Mouse (Mus musculus) brain, embryonic 14.5 days (tissue): ENCODE data around the gene Mrgprg. TPM values are rescaled to one million over a fixed set of nuclear protein-coding genes. Genes with fewer than 3 reads are reported as not detected.
A peak's percentile ranks its signal among the peaks of the same experiment; 100 is the strongest.

Source experiments
- DNase-seq: peaks from one replicate; pipeline ENCODE4 v3.0.0-alpha.2; 2011; ENCODE audit warnings: low read depth
- CTCF ChIP-seq: fragments of 200-500 bp; IDR thresholded peaks from 2 replicates; pipeline ENCODE4 v1.5.1; 2012; ENCODE audit warnings: inconsistent platforms, mild to moderate bottlenecking, moderate library complexity, borderline replicate concordance; ENCODE audit not compliant: insufficient read depth, insufficient read length; ENCODE audit errors: extremely low read depth
- POLR2A ChIP-seq: fragments of 200-500 bp; IDR thresholded peaks from 2 replicates; pipeline ENCODE4 v1.6.1; 2012; ENCODE audit warnings: mild to moderate bottlenecking, inconsistent platforms, borderline replicate concordance; ENCODE audit not compliant: poor library complexity, insufficient read depth, insufficient read length, severe bottlenecking; ENCODE audit errors: extremely low read depth
- polyA plus RNA-seq: library from polyadenylated mRNA; depleted of rRNA; stranded (reverse); fragments of >200 nt; gene quantifications from 2 replicates; pipeline ENCODE4 v1.2.3, GENCODE M21; 2012

Gene Mrgprg
- polyA plus RNA-seq, 1 experiment: not detected

DNA sequence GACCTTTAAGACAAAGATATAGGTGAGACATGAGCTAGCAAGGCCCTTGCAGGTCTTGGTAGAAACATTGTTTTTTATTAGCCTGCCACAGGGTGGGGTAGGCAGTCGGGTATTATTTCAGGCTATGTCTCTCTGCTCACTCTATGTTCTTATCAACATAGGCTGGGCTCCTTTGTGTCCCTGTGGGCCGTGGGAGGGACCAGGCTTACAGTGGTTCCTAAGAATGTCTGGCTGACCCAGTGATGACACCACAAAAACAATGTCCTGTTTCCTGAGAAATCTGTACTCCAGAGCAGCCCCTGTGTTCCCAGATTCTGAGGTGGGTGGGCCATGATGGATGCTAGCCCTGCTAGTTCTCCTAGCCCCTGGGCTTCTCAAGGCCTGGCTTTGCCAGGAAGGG, 10.6 kb upstream of the Mrgprg start:
- no peak for DNase-seq
- TF ChIP-seq POLR2A: no peak
- no peak for TF ChIP-seq CTCF

- TF ChIP-seq CTCF (no peak), POLR2A (no peak)
- no peak for DNase-seq
These were observed 9.3 kb upstream of the Mrgprg start for GRCm38 (mm10) chr7:143776137-143776536.

GRCm38 (mm10) chr7:143769461-143769860, 2.7 kb upstream of the Mrgprg start:
- no peak for DNase-seq
- TF ChIP-seq POLR2A (no peak), CTCF (no peak)

DNA sequence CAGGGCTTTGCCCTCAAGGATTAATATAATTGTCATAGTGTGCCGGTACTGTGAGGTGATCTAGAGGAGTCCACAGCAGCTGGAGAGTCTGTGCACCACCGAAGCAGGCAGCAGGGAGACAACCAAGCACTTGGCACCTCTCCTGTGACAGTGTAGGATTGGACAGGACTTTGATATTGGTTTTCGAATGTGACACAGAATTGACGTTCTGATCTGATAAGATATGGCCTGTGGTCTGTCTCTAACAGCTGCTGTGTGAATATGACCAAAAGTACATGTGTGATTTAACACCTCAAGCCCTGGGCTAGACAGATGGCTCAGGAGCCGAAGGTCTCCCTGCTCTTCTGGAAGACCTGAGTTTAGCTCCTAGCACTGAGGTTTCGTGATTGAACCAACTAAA, 1.5 kb upstream of the Mrgprg start:
- no peak for DNase-seq
- no peak for TF ChIP-seq POLR2A
- no peak for TF ChIP-seq CTCF

DNA sequence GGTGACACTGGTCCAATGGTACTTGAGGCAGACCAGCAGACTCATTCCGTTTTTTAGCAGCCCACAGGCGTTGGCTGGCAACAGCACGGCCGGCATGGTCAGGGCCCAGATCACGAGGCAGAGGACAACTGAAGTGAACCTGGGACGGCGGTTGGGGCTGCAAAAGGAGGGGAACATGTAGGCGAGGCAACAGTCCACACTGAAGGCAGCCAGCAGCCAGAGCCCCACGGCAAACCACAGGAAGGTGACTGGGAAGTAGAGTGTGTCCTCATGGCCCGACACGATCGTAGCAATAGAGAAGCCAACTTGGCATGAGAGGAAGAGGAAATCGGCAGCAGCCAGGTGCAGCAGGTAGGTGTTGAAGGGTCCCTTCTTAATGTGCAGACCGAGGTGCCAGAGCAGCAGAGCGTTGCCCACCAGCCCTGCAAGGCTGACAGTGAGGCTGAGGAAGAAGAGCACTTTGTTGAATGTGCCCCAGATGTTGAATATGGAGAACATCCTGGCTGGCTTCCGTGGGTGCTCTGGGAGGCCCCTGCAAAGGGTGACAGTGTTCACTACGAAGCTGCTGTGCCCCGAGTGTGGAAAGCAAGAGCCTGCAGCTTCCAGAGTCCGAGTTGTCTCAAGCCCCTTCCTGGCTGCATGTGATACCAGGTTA, 1.8 kb downstream of the Mrgprg start:
- no peak for DNase-seq
- TF ChIP-seq CTCF (no peak), POLR2A (no peak)

DNA sequence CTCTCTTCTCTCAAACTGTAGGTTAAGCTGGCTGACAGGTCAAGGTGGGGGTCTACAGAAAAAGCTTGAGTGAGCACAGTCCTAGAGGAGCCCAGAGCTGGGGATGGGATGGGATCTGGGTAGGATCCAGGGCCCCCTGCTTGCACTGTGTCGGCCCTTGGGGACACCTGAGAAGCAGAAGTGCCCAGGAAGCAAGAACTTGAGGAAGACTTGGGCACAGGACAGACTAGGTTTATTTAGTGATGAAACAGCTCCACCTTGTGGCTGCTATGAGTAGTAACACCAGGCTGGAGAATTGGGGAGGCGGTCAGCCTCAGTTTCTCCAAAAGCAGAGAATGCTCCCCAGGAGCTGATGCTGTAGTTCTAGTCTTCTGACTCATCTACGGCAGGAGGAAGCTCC, 3.0 kb downstream of the Mrgprg start:
- no peak for TF ChIP-seq POLR2A
- peak; percentile 74; the same call in 1 of the 2 replicates for TF ChIP-seq CTCF
- DNase-seq: peak; percentile 76

GRCm38 (mm10) chr7:143758956-143759355, 7.8 kb downstream of the Mrgprg start:
- peak; percentile 59 for DNase-seq
- no peak for TF ChIP-seq POLR2A
- TF ChIP-seq CTCF: no peak

GRCm38 (mm10) chr7:143757696-143758095, 9.1 kb downstream of the Mrgprg start:
- TF ChIP-seq CTCF: no peak
- no peak for TF ChIP-seq POLR2A
- DNase-seq: no peak

DNA sequence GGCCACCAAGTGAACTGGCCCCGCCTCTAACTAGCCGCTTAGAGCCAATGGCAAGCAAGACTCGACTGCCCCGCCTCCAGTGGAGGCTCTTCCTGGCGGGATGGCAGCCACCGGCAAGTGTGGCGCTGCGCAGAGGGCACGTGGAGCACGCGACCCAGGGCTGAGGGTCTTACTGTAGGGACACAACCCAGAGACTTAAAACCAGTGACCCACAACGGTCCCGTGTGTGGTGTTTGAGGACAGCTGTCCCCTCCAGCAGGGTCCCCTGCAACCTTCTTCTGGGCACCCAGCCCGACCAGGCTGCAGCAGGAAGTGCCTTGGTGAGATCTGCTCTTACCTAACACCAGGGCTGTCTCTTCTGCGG, 9.8 kb downstream of the Mrgprg start:
- no peak for TF ChIP-seq POLR2A
- TF ChIP-seq CTCF: no peak
- DNase-seq: peak; percentile 87

DNA sequence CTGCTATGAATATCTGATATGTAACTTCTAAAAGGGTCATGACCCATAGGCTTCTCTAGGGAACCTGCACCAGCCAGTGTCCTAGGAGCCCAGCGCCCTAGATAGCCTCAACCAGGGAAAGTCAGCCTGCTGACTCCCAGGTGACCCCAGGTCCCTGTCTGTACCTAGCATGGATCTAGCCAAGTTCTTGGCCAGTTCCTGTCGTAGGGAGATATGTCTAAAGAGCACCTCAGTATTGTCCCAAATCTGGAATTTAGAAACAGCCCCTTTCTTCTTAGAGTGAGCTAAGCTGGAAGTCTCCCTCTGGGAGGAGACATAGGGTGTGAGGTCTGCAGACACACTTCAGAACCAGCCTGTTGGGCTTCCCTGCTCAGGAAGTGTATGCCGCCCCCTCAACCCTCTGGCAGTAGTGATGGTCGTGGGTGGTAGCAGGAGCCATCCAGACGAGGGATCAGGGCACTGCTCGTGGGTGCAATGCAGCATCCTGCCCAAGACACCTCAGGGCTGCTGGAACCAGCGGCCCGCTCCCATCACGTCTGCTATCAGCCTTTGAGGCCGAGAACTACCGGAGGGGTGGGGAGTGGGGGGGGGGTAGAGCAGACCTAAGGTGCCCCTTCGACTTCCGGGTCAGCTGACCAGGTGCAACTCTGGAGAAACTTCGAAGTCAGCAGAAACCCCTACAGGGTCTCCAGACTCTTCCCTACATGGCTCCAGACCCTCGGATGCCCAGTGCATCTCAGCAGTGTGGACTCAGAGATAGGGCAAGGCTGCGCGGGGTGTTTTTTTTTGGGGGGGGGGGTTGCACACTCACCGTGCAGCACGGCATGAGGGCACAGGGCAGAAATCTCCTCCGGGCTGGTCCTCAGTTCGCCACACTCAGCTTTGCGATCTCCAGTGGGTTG, 10.4 kb downstream of the Mrgprg start, which contains the start of gene Osbpl5:
Gene Osbpl5, minus strand, starts transcription at position 861 of the 902 bp plus-strand sequence.
- no peak for TF ChIP-seq CTCF
- TF ChIP-seq POLR2A: no peak
- no peak for DNase-seq

GRCm38 (mm10) chr7:143755357-143756124, 11.3 kb downstream of the Mrgprg start:
- no peak for DNase-seq
- TF ChIP-seq POLR2A (no peak), CTCF (no peak)

DNA sequence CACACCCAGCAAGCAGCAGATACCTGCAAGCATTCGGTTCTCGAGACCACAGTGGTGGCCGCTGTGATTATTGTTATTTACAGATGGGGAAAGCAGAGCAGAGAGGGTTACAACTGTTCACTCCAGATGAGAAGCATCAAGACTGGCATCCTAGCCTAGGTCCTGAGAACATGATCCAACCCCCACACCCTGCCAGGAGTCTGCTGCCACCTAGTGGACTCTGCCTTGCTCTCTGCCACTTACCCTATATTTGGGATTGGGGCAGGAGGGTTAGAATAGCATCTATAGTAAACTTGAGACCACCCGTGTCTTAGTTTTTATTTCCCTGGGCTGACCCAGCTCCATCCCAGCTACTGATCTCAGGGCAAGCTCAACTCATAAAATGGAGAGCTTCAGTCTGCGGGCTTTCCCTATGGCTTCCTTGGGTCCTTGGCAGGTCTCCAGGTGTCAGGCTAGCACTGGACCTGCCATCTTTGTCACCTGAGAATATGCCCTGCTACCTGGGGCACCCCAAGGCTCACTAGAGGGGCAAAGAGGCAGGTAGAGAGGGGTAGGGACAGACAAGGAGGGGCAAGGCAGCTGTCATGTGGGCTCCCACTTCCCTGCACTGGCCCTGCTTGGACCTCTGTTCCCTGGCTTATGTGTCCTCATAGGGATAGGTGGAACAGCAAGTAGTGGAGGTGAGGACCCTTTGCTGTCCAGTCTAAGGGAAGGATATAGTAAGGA, 12.6 kb downstream of the Mrgprg start:
- peak; percentile 84 for TF ChIP-seq CTCF
- TF ChIP-seq POLR2A: no peak
- DNase-seq: peak; percentile 68
